Mouse (Mus musculus) naive thymus-derived CD4-positive, alpha-beta T cell, adult 5 months (primary cell): Measurements from ENCODE around the gene Saa3. TPM values are rescaled to one million over a fixed set of nuclear protein-coding genes. Genes with fewer than 3 reads are reported as not detected.

Source experiments
- polyA plus RNA-seq: library from polyadenylated mRNA; unstranded; fragments of 100-300 nt; shearing (Covaris generic); gene quantifications from one replicate; pipeline ENCODE4 v1.2.1, GENCODE M21; 2017

The Saa3 gene
- not detected for polyA plus RNA-seq

GRCm38 (mm10) chr7:46715600-46715999, at the start of gene Saa3:
TSS of gene Saa3 (minus strand) at chr7:46715700.

DNA sequence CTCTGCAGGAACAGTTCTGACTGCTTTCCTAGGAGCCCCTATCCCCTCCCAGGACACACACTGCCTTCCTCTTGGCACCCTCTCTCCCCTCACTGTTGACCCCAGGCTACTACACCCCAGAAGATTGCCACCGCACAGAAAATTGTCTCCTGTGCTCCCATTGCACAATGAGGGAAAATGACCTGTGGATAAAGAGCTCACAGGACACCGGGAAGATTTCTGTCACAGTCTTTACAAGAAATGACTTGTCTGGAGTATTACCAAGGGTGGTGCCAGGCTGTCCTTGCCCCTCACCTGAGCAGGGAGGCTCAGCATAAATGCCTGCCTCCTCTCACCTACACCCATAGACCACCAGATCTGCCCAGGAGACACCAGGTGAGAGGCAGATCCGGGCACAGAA, 36.0 kb upstream of the Saa3 start, which contains the start of gene Saa2:
Gene Saa2 (plus strand): TSS at position 301 of the 400 bp plus-strand sequence.

GRCm38 (mm10) chr7:46742880-46743279, 27.4 kb upstream of the Saa3 start, which contains the start of gene Saa1:
TSS of gene Saa1 (minus strand) at chr7:46742980.

GRCm38 (mm10) chr7:46732458-46732857, 17.0 kb upstream of the Saa3 start, which contains the start of gene Saa4:
TSS of gene Saa4 (minus strand) at chr7:46732603.

DNA sequence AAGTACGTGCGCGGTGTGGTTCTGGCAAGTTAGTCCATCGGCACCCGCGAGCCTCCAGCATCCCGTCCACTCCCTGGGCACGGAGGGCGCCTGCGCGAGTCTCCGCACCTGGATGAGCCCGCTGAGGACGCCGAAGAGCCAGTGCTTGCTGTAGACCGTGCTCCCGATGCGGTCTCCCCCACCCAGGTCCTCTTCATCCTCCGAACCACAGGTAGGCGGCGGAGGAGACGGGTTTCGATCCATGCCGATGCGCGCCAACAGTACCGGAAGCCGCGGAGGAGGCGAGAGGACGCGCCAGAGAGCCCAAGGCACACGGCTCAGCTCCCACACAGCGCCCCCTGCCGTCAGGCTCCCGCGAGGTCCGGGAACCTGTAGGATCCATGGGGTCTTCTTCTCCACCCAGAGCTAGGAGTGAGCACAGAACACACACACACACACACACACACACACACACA, 5.1 kb downstream of the Saa3 start, which contains the start of gene Saal1:
Gene Saal1 (minus strand): TSS at position 291 of the 455 bp plus-strand sequence.

DNA sequence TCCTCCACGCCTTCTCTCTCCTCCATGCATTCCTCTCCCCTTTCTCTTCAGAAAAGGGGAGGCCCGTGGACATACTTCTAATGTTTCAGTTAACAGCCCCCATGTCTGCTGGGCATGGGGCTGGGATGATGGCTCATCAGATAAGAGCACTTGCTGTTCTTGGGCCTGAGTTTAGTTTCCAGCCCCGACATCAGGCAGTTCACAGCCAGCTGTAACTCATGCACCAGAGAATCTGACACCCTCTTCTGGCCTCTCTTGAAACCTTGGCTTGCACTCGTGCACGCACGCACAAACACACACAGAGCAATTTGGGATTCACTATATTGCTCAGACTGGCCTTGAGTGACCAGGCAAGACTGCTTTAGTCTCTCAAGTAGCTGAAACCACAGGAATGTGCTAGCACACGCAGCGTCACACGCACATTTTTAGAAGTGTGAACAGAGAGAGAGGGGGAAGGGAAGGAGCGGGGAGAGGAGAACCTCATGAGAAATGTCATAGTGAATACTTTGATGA, 43.3 kb downstream of the Saa3 start, which contains the start of gene Tph1:
Gene Tph1 (minus strand): TSS at position 378 of the 513 bp plus-strand sequence.

Other genes starting within 250 kb of the Saa3 start
- 17.9 TPM for gene Sergef, start 75.9 kb downstream of the Saa3 start, polyA plus RNA-seq
- not detected for gene Tph1, start 43.2 kb downstream of the Saa3 start, polyA plus RNA-seq
- 11.6 TPM for gene Saal1, start 5.0 kb downstream of the Saa3 start, polyA plus RNA-seq
- not detected for gene Saa4, start 16.9 kb upstream of the Saa3 start, polyA plus RNA-seq
- not detected for gene Saa1, start 27.3 kb upstream of the Saa3 start, polyA plus RNA-seq
- not detected for gene Saa2, start 36.1 kb upstream of the Saa3 start, polyA plus RNA-seq
- 48.7 TPM for gene Hps5, start 80.4 kb upstream of the Saa3 start, polyA plus RNA-seq
- 56.7 TPM for gene Gtf2h1, start 80.4 kb upstream of the Saa3 start, polyA plus RNA-seq
- gene Ldha, start 125.8 kb upstream of the Saa3 start, polyA plus RNA-seq = 938 TPM
- gene Ldhc, start 145.5 kb upstream of the Saa3 start, polyA plus RNA-seq = not detected
- gene Tsg101, start 204.3 kb upstream of the Saa3 start, polyA plus RNA-seq = 96.4 TPM
- 6.1 TPM for gene Uevld, start 242.8 kb upstream of the Saa3 start, polyA plus RNA-seq